Mouse (Mus musculus) heart, embryonic 10.5 days (tissue): ENCODE results near the gene Adipoq. TPM values are rescaled to one million over a fixed set of nuclear protein-coding genes. Genes with fewer than 3 reads are reported as not detected.

Experiments used
- DNase-seq: peaks from one replicate; pipeline ENCODE4 v3.0.0-alpha.2; 2017; ENCODE audit warnings: low spot score
- H3K27ac ChIP-seq: fragments of 300-500 bp; sonication (generic); 2 replicates; pipeline ENCODE4 v1.5.1; 2016; ENCODE audit warnings: mild to moderate bottlenecking
- H3K27me3 ChIP-seq: fragments of 300-500 bp; sonication (generic); 2 replicates; pipeline ENCODE4 v1.6.1; 2016; ENCODE audit warnings: mild to moderate bottlenecking; ENCODE audit not compliant: poor library complexity, insufficient read depth, severe bottlenecking
- H3K36me3 ChIP-seq: fragments of 300-500 bp; sonication (generic); 2 replicates; pipeline ENCODE4 v1.6.1; 2016; ENCODE audit warnings: mild to moderate bottlenecking, moderate library complexity
- H3K4me1 ChIP-seq: fragments of 300-500 bp; sonication (generic); 2 replicates; pipeline ENCODE4 v1.6.1; 2016; ENCODE audit warnings: mild to moderate bottlenecking
- H3K4me3 ChIP-seq: fragments of 300-500 bp; sonication (generic); 2 replicates; pipeline ENCODE4 v1.5.1; 2016; ENCODE audit warnings: mild to moderate bottlenecking, moderate library complexity
- H3K9me3 ChIP-seq: fragments of 300-500 bp; sonication (generic); 2 replicates; pipeline ENCODE4 v1.6.1; 2016; ENCODE audit warnings: mild to moderate bottlenecking, moderate library complexity
- WGBS: fragments of 180-500 bp; shearing (Covaris S2); methylation state at CpG from one replicate; pipeline ENCODE4 v1.1.7; 2016; 5-methylcytosine and 5-hydroxymethylcytosine counted together
- polyA plus RNA-seq: library from polyadenylated mRNA; unstranded; fragments of >200 nt; fragmentation: Nextera tagmentation; extraction: Ambion mirVana; gene quantifications from 2 replicates; pipeline ENCODE4 v1.2.1, GENCODE M21; 2016

Adipoq gene
- polyA plus RNA-seq, 1 experiment from 2014 or later: 0.14 TPM

GRCm38 (mm10) chr16:23157013-23157412, 10.7 kb downstream of the Adipoq start:
- Histone ChIP-seq H3K27me3 (no peaks in the 10 kb centered on the region), H3K4me3 (no peak overlapping the region), H3K36me3 (no peaks in the 10 kb centered on the region), H3K27ac (no peak overlapping the region), H3K9me3 (no peaks in the 10 kb centered on the region), H3K4me1 (peaks cover 15% of the 10 kb centered on the region)
- WGBS: 93% methylated on average over 13 of the region's 13 CpGs
- DNase-seq: no peak

DNA sequence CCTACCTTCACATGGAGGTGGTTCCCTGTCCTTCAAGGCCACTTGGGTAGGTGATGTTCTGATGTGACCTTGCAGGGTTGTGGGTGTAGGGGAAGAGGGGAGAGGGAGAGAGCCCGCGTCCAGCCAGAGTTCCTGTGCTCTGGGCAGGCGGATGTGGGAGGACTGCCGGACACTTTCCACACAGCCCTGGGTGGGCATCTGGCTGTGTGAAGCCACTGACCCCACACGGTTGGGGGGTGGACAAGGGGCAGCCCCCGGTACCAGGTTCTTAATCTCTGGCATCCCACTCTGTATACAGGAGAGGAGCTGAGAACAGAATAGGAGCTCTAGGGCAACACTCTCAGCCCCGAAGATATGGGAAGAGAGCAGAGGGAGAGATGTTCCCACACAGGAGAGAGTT, 12.0 kb downstream of the Adipoq start:
- no peak for DNase-seq
- 80% methylated on average over 7 of the region's 7 CpGs for WGBS
- no peaks in the 10 kb centered on the region for H3K9me3 ChIP-seq

DNA sequence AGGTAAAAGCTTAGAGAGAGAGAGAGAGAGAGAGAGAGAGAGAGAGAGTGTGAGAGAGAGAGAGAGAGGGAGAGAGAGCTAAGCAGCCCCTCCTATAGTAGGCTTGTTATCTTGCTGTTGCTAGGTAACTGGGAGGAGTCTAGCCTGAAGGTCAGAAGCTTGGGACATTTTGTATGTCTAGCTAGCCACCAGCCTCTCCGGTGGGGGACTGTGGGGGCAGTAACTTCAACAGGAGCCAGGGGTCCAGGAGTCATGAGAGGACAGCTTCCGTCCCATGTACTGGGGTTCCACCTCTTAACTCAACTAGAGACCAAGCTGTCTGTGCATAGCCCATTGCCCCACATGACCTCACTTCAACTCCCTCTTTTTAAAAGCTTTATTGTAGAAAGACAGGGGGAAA, 12.6 kb downstream of the Adipoq start:
- WGBS: 18% methylated on average over 2 of the region's 2 CpGs
- H3K9me3 ChIP-seq: no peaks in the 10 kb centered on the region
- peak overlapping the region; percentile 69 for H3K27ac ChIP-seq
- no peaks in the 10 kb centered on the region for H3K36me3 ChIP-seq
- DNase-seq: no peak
- no peaks in the 10 kb centered on the region for H3K27me3 ChIP-seq
- peaks cover 15% of the 10 kb centered on the region for H3K4me1 ChIP-seq
- H3K4me3 ChIP-seq: no peak overlapping the region

More for the DNA sequence above, 12.0 kb downstream of the Adipoq start:
- H3K36me3 ChIP-seq: no peaks in the 10 kb centered on the region
- no peak overlapping the region for H3K4me3 ChIP-seq
- H3K27me3 ChIP-seq: no peaks in the 10 kb centered on the region
- H3K4me1 ChIP-seq: peaks cover 15% of the 10 kb centered on the region
- H3K27ac ChIP-seq: no peak overlapping the region

DNA sequence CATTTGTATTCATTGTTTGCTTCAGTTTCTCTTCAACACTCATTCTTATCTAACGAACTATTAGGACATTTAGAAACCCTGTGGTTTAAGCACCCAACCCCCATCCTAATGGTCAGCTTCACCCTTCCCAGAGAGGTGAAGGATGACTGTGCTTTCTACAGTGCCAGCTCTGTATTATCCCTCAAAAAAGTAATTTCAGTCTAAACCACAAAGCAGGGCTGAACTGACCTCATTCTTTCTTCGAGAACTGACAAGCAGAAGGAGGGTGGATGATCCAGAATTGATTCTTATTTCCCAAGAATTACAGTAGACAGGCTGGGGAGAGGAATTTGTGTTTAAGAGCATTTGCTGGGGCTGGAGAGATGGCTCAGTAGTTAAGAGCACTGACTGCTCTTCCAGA, 13.4 kb downstream of the Adipoq start:
- Histone ChIP-seq H3K27me3 (no peaks in the 10 kb centered on the region), H3K4me1 (peaks cover 15% of the 10 kb centered on the region), H3K27ac (0 out of 2 replicates have a peak overlapping the region, but pooled peaks have one; percentile 69), H3K9me3 (no peaks in the 10 kb centered on the region), H3K36me3 (no peaks in the 10 kb centered on the region), H3K4me3 (no peak overlapping the region)
- DNase-seq: no peak
- 49% methylated on average over 2 of the region's 2 CpGs for WGBS

- Histone ChIP-seq H3K4me3 (no peak overlapping the region), H3K27me3 (no peaks in the 10 kb centered on the region), H3K4me1 (peaks cover 15% of the 10 kb centered on the region), H3K9me3 (no peaks in the 10 kb centered on the region), H3K27ac (no peak overlapping the region), H3K36me3 (no peaks in the 10 kb centered on the region)
- WGBS: 77% methylated on average over 3 of the region's 3 CpGs
- DNase-seq: no peak
These were observed 15.8 kb downstream of the Adipoq start for GRCm38 (mm10) chr16:23162116-23162515.

GRCm38 (mm10) chr16:23164443-23164842, 18.1 kb downstream of the Adipoq start:
- Histone ChIP-seq H3K4me3 (no peak overlapping the region), H3K27ac (peak overlapping the region; percentile 47; the same call in 1 of the 2 replicates)

GRCm38 (mm10) chr16:23165441-23165840, 19.1 kb downstream of the Adipoq start:
- Histone ChIP-seq H3K36me3 (no peaks in the 10 kb centered on the region), H3K27ac (no peak overlapping the region), H3K4me3 (no peak overlapping the region), H3K27me3 (no peaks in the 10 kb centered on the region), H3K9me3 (no peaks in the 10 kb centered on the region), H3K4me1 (no peaks in the 10 kb centered on the region)
- 62% methylated on average over 9 of the region's 9 CpGs for WGBS
- no peak for DNase-seq

More at GRCm38 (mm10) chr16:23164443-23164842, 18.1 kb downstream of the Adipoq start:
- Histone ChIP-seq H3K9me3 (no peaks in the 10 kb centered on the region), H3K27me3 (no peaks in the 10 kb centered on the region), H3K36me3 (no peaks in the 10 kb centered on the region), H3K4me1 (peaks cover 3% of the 10 kb centered on the region; the same call in 1 of the 2 replicates)
- WGBS: 44% methylated on average over 6 of the region's 6 CpGs
- DNase-seq: no peak

DNA sequence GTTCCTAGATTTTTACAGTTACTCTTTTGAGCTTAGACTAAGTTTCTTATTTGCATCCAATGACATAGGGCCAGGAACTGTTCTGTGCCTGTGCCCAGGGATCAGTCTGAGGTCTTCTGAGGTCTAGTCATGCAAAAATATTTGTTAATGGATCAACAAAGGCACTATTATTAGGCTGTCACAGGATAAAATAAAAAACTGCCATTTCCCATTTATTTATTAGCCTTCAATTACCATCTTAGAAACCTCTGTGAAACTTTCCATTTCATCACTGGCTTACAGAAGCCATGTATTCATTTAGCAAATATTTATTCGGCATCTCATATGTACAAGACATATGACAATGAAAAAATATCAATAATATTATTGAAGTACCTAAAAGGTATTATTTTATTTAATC, 20.3 kb downstream of the Adipoq start:
- DNase-seq: no peak
- H3K9me3 ChIP-seq: no peaks in the 10 kb centered on the region
- WGBS: 82% methylated on average over 1 of the region's 1 CpGs
- H3K36me3 ChIP-seq: no peaks in the 10 kb centered on the region
- no peaks in the 10 kb centered on the region for H3K27me3 ChIP-seq
- no peaks in the 10 kb centered on the region for H3K4me1 ChIP-seq
- no peak overlapping the region for H3K27ac ChIP-seq
- no peak overlapping the region for H3K4me3 ChIP-seq

- Histone ChIP-seq H3K4me3 (no peak overlapping the region), H3K27me3 (no peaks in the 10 kb centered on the region), H3K36me3 (no peaks in the 10 kb centered on the region), H3K4me1 (no peaks in the 10 kb centered on the region), H3K9me3 (no peaks in the 10 kb centered on the region), H3K27ac (peak overlapping the region; percentile 36; the same call in 1 of the 2 replicates)
- WGBS: 49% methylated on average over 5 of the region's 5 CpGs
- DNase-seq: no peak
These were observed 20.7 kb downstream of the Adipoq start for GRCm38 (mm10) chr16:23167079-23167478.

DNA sequence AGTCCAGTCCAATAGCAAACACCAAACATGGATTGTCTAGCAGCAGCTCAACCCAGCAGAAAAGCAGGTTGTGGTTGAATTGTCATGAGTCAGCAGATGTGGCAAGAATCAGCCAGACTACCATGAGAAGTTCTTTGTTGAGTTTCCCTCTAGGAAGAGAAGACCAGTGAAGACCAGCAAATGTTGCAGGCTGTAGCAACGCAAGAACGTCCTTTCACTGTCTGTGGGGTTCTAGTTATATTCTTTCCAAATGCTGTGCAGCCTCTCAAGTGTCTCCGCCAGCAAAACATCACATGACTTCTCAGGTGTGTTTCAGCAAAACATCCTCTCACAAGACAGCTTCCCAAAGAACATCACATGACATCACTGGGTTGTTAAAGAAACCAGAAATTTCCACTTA, 24.5 kb downstream of the Adipoq start:
- no peaks in the 10 kb centered on the region for H3K36me3 ChIP-seq
- no peak for DNase-seq
- H3K27ac ChIP-seq: no peak overlapping the region
- H3K4me1 ChIP-seq: no peaks in the 10 kb centered on the region
- 0 out of 2 replicates have a peak, but pooled peaks cover 7% of the 10 kb centered on the region for H3K9me3 ChIP-seq
- WGBS: 84% methylated on average over 3 of the region's 3 CpGs
- no peaks in the 10 kb centered on the region for H3K27me3 ChIP-seq
- no peak overlapping the region for H3K4me3 ChIP-seq

- 85% methylated on average over 5 of the region's 5 CpGs for WGBS
These were observed 27.6 kb downstream of the Adipoq start for GRCm38 (mm10) chr16:23173904-23174303.

DNA sequence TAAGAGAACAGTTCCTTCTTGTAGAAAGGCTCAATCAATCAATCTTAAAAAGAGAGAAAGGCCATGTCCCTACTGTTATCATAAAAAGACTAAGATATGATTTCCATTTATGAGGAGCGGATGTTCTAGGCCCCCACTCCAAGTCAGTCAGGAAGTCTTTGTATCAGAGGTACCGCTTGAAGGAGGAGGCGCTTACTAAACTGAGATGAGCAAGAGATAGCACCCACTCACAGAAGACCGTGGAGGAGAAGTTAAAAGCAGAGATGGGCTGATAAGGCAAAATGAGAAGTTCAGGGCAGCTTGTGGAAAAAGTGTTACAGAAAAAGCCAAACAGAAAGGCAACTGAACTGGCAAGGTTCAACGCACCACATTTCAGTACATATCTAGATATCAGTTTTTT, 28.5 kb downstream of the Adipoq start:
- no peaks in the 10 kb centered on the region for H3K27me3 ChIP-seq
- H3K4me3 ChIP-seq: no peak overlapping the region
- no peak for DNase-seq
- no peaks in the 10 kb centered on the region for H3K4me1 ChIP-seq
- H3K9me3 ChIP-seq: 0 out of 2 replicates have a peak, but pooled peaks cover 7% of the 10 kb centered on the region
- 74% methylated on average over 5 of the region's 5 CpGs for WGBS
- H3K27ac ChIP-seq: no peak overlapping the region
- H3K36me3 ChIP-seq: no peaks in the 10 kb centered on the region

More at GRCm38 (mm10) chr16:23173904-23174303, 27.6 kb downstream of the Adipoq start:
- Histone ChIP-seq H3K36me3 (no peaks in the 10 kb centered on the region), H3K4me3 (no peak overlapping the region), H3K4me1 (no peaks in the 10 kb centered on the region), H3K27ac (no peak overlapping the region), H3K27me3 (no peaks in the 10 kb centered on the region), H3K9me3 (0 out of 2 replicates have a peak, but pooled peaks cover 7% of the 10 kb centered on the region)
- no peak for DNase-seq

GRCm38 (mm10) chr16:23175956-23176355, 29.6 kb downstream of the Adipoq start:
- Histone ChIP-seq H3K4me1 (no peaks in the 10 kb centered on the region), H3K36me3 (no peaks in the 10 kb centered on the region), H3K27ac (no peak overlapping the region), H3K9me3 (0 out of 2 replicates have a peak, but pooled peaks cover 7% of the 10 kb centered on the region), H3K4me3 (no peak overlapping the region), H3K27me3 (no peaks in the 10 kb centered on the region)
- DNase-seq: no peak
- WGBS: 42% methylated on average over 3 of the region's 3 CpGs

DNA sequence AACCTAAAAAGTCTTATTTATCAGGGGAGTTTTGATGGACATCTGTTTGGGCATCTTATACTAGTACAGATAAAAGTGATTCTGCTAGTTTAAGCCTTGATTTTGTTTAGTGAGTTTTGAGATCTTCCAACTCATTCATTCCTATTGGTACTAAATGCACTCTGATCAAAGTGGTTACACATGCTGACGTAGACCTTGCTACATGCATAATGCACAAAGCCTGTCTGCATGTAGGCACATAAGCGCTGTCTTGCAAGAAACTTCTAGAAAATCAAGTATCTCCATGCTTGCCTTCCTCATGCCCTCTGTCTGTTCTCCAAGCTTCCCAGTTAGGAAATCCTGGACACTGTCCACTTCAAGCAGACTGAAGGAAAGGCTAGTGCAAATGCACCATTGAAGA, 31.5 kb downstream of the Adipoq start:
- H3K4me3 ChIP-seq: no peak overlapping the region
- DNase-seq: no peak
- 85% methylated on average over 2 of the region's 2 CpGs for WGBS
- no peaks in the 10 kb centered on the region for H3K4me1 ChIP-seq
- no peaks in the 10 kb centered on the region for H3K27me3 ChIP-seq
- no peaks in the 10 kb centered on the region for H3K36me3 ChIP-seq
- H3K9me3 ChIP-seq: 0 out of 2 replicates have a peak, but pooled peaks cover under 1% of the 10 kb centered on the region
- H3K27ac ChIP-seq: no peak overlapping the region
